Mouse (Mus musculus) CH12.LX (cell line): ENCODE measurements at regions not wholly inside any gene's neighbourhood (a gene's known extent, or its start where the extent isn't known, plus 50 kb on each side); places are given as distances from the start of the nearest gene placed in this dataset.

ENCODE experiments used
- DNase-seq: peaks from one replicate; pipeline ENCODE4 v3.0.0-alpha.2; 2013; ENCODE audit errors: extremely low read depth
- H3K27ac ChIP-seq: 2 replicates; pipeline ENCODE4 v1.5.1; 2012; ENCODE audit warnings: low read depth, mild to moderate bottlenecking, control low read depth, moderate library complexity; ENCODE audit not compliant: insufficient read depth
- H3K27me3 ChIP-seq: replicated peaks from 2 replicates; pipeline ENCODE3; 2012; ENCODE audit warnings: inconsistent platforms
- H3K36me3 ChIP-seq, 2 experiments: replicated peaks in 1 of 2; 2 replicates each; pipeline versions ENCODE3 to v1.6.1; 2012; ENCODE audit warnings: inconsistent platforms in 1 of 2, low read length in 1 of 2, mild to moderate bottlenecking in 1 of 2, mixed read lengths in 1 of 2, moderate library complexity in 1 of 2; ENCODE audit not compliant: control insufficient read depth in 1 of 2, insufficient read depth in 1 of 2
- H3K4me1 ChIP-seq, 2 experiments: 2 replicates each; pipeline ENCODE4 v1.6.1; 2012; ENCODE audit warnings: inconsistent platforms in 1 of 2, moderate library complexity in 1 of 2; ENCODE audit not compliant: insufficient read depth in 2 of 2, control insufficient read depth in 1 of 2
- H3K4me2 ChIP-seq: 2 replicates; pipeline ENCODE4 v1.6.1; 2012; ENCODE audit warnings: low read depth, mild to moderate bottlenecking, control low read depth; ENCODE audit not compliant: poor library complexity, insufficient read depth, severe bottlenecking
- H3K4me3 ChIP-seq, 3 experiments: fragments of 150-350 bp in 1 of 3; sonication (generic) in 1 of 3; replicated peaks in 1 of 3; 2 replicates each; pipeline versions ENCODE3 to v1.5.1; 2011 to 2012; ENCODE audit warnings: low read depth in 2 of 3, low read length in 2 of 3, mild to moderate bottlenecking in 2 of 3, moderate library complexity in 2 of 3, control low read depth in 1 of 3, improper control_type of control experiment in 1 of 3, inconsistent platforms in 1 of 3, mixed read lengths in 1 of 3; ENCODE audit not compliant: poor library complexity in 1 of 3
- H3K79me2 ChIP-seq: replicated peaks from 2 replicates; pipeline ENCODE4 v1.6.1; 2012; ENCODE audit warnings: mild to moderate bottlenecking, moderate library complexity; ENCODE audit not compliant: control insufficient read depth, poor library complexity, insufficient read depth, severe bottlenecking; ENCODE audit errors: extremely low read depth
- H3K9ac ChIP-seq: 2 replicates; pipeline ENCODE4 v1.6.1; 2012; ENCODE audit warnings: low read depth, mild to moderate bottlenecking, control low read depth, moderate library complexity; ENCODE audit not compliant: insufficient read depth
- H3K9me3 ChIP-seq: replicated peaks from 2 replicates; pipeline ENCODE3; 2012; ENCODE audit warnings: low read length, inconsistent platforms, mixed read lengths
- BHLHE40 ChIP-seq: IDR thresholded peaks from 2 replicates; pipeline ENCODE4 v1.6.1; 2011; ENCODE audit warnings: mild to moderate bottlenecking, low read depth, low read length, improper control_type of control experiment
- CHD1 ChIP-seq: IDR thresholded peaks from 2 replicates; pipeline ENCODE4 v1.6.1; 2012; ENCODE audit warnings: low read depth, low read length, improper control_type of control experiment, inconsistent platforms
- CHD2 ChIP-seq: IDR thresholded peaks from 2 replicates; pipeline ENCODE4 v1.6.1; 2011; ENCODE audit warnings: low read length, improper control_type of control experiment
- CTCF ChIP-seq, 2 experiments: IDR thresholded peaks in 1 of 2; conservative IDR thresholded peaks in 1 of 2; 2 replicates each; pipeline ENCODE4 v1.5.1; 2011 to 2012; ENCODE audit warnings: low read depth in 2 of 2, low read length in 2 of 2, improper control_type of control experiment in 1 of 2, inconsistent platforms in 1 of 2, mild to moderate bottlenecking in 1 of 2, moderate library complexity in 1 of 2
- ETS1 ChIP-seq: conservative IDR thresholded peaks from 2 replicates; pipeline ENCODE4 v1.6.1; 2012; ENCODE audit warnings: low read depth, mild to moderate bottlenecking, inconsistent platforms, low read length, improper control_type of control experiment, moderate library complexity
- IRF4 ChIP-seq: IDR thresholded peaks from 2 replicates; pipeline ENCODE4 v1.6.1; 2014; ENCODE audit warnings: low read depth, mild to moderate bottlenecking, inconsistent platforms, low read length, improper control_type of control experiment
- KAT2A ChIP-seq: IDR thresholded peaks from 2 replicates; pipeline ENCODE4 v1.6.1; 2012; ENCODE audit warnings: low read length, improper control_type of control experiment, inconsistent platforms; ENCODE audit not compliant: insufficient replicate concordance
- MAFK ChIP-seq: IDR thresholded peaks from 2 replicates; pipeline ENCODE4 v1.6.1; 2011; ENCODE audit warnings: low read length, improper control_type of control experiment; ENCODE audit not compliant: insufficient replicate concordance
- MEF2A ChIP-seq: IDR thresholded peaks from 2 replicates; pipeline ENCODE4 v1.6.1; 2014; ENCODE audit warnings: low read depth, mild to moderate bottlenecking, inconsistent platforms, low read length, improper control_type of control experiment, borderline replicate concordance
- NELFE ChIP-seq: IDR thresholded peaks from 2 replicates; pipeline ENCODE4 v1.6.1; 2011; ENCODE audit warnings: low read depth, low read length, improper control_type of control experiment
- PAX5 ChIP-seq: IDR thresholded peaks from 2 replicates; pipeline ENCODE4 v1.6.1; 2012; ENCODE audit warnings: low read length, inconsistent platforms, mixed read lengths
- RAD21 ChIP-seq: IDR thresholded peaks from 2 replicates; pipeline ENCODE4 v1.6.1; 2011; ENCODE audit warnings: low read depth, mild to moderate bottlenecking, low read length, improper control_type of control experiment, moderate library complexity
- SIN3A ChIP-seq: IDR thresholded peaks from 2 replicates; pipeline ENCODE4 v1.6.1; 2012; ENCODE audit warnings: low read length, improper control_type of control experiment, inconsistent platforms
- SMC3 ChIP-seq: IDR thresholded peaks from 2 replicates; pipeline ENCODE4 v1.6.1; 2011; ENCODE audit warnings: low read depth, low read length, improper control_type of control experiment
- TBP ChIP-seq: conservative IDR thresholded peaks from 2 replicates; pipeline ENCODE4 v1.6.1; 2011; ENCODE audit warnings: low read depth, low read length, improper control_type of control experiment
- TCF12 ChIP-seq: IDR thresholded peaks from 2 replicates; pipeline ENCODE4 v1.6.1; 2014; ENCODE audit warnings: low read depth, mild to moderate bottlenecking, inconsistent platforms, low read length, improper control_type of control experiment
- UBTF ChIP-seq: IDR thresholded peaks from 2 replicates; pipeline ENCODE4 v1.6.1; 2012; ENCODE audit warnings: low read depth, mild to moderate bottlenecking, inconsistent platforms, low read length, improper control_type of control experiment, moderate library complexity
- USF1 ChIP-seq: IDR thresholded peaks from 2 replicates; pipeline ENCODE4 v1.6.1; 2014; ENCODE audit warnings: low read depth, mild to moderate bottlenecking, inconsistent platforms, low read length, improper control_type of control experiment
- USF2 ChIP-seq: conservative IDR thresholded peaks from 2 replicates; pipeline ENCODE4 v1.6.1; 2011; ENCODE audit warnings: low read depth, low read length, improper control_type of control experiment
- ZC3H11A ChIP-seq: IDR thresholded peaks from 2 replicates; pipeline ENCODE4 v1.6.1; 2012; ENCODE audit warnings: low read depth, mild to moderate bottlenecking, inconsistent platforms, low read length, improper control_type of control experiment
- ZMIZ1 ChIP-seq: IDR thresholded peaks from 2 replicates; pipeline ENCODE4 v1.6.1; 2012; ENCODE audit warnings: low read depth, mild to moderate bottlenecking, inconsistent platforms, low read length, improper control_type of control experiment
- dilution Hi-C: fragments of 300-500 bp; cut with MboI; formaldehyde crosslinking; loops from 2 replicates; pipeline ENCODE4 v1.14.3; 2020; ENCODE audit warnings: low sequenced_read_pairs; ENCODE audit not compliant: extremely low pct_unique_long_range_greater_than_20kb, extremely low pct_ligation_motif_present
- in situ Hi-C: fragments of 300-500 bp; cut with MboI; formaldehyde crosslinking; loops from 3 replicates; pipeline ENCODE4 v1.14.3; 2019; ENCODE audit warnings: low sequenced_read_pairs, low pct_ligation_motif_present, low pct_unique_long_range_greater_than_20kb, mixed read lengths

- H3K4me1 ChIP-seq, result no peaks in the 10 kb centered on the region
- TF ChIP-seq UBTF, result no peak
- TF ChIP-seq USF2, result no peak
- no peak for TF ChIP-seq ZC3H11A
- no peak for TF ChIP-seq ZMIZ1
- no peak for TF ChIP-seq SIN3A
- no peak for TF ChIP-seq ETS1
- TF ChIP-seq CTCF (conservative IDR thresholded peaks at IDR 0.05 in 1 of 2, IDR thresholded peaks at IDR 0.05 in 1 of 2; ENCODE audit: low read depth in 2 of 2, low read length in 2 of 2), result no peak
- no peak for TF ChIP-seq TBP
- no peak for TF ChIP-seq CHD1
- no peak for TF ChIP-seq USF1
- TF ChIP-seq CHD2, result no peak
- TF ChIP-seq PAX5, result no peak
- no peak for TF ChIP-seq SMC3
- no peak for TF ChIP-seq NELFE
- TF ChIP-seq KAT2A, result no peak
- no peak for TF ChIP-seq MEF2A
- TF ChIP-seq IRF4, result no peak
- no peak for TF ChIP-seq BHLHE40
- H3K79me2 ChIP-seq, result no peaks in the 10 kb centered on the region
- no peaks in the 10 kb centered on the region for H3K9me3 ChIP-seq
- H3K36me3 ChIP-seq, result no peaks in the 10 kb centered on the region
- H3K4me3 ChIP-seq, result no peak overlapping the region
- H3K9ac ChIP-seq, result no peak overlapping the region
- in situ Hi-C loops (loop anchor here (10.0 kb wide), 1 partner anchor 385 kb away; no protein-coding TSS in a partner anchor), dilution Hi-C loops (no loop called here)
- H3K27me3 ChIP-seq, result no peaks in the 10 kb centered on the region
- DNase-seq, result no peak
- H3K4me2 ChIP-seq, result no peak overlapping the region
- H3K27ac ChIP-seq, result no peak overlapping the region
Observed at GRCm38 (mm10) chr10:99570190-99570589, 189.3 kb downstream of the Csl start.

GRCm38 (mm10) chr10:99573997-99574396 lies 185.5 kb downstream of the Csl start:
- no peak overlapping the region for H3K4me3 ChIP-seq
- no peaks in the 10 kb centered on the region for H3K36me3 ChIP-seq
- dilution Hi-C loops (no loop called here), in situ Hi-C loops (loop anchor here (10.0 kb wide), 1 partner anchor 389 kb away; no protein-coding TSS in a partner anchor)
- H3K4me1 ChIP-seq, result no peaks in the 10 kb centered on the region
- no peaks in the 10 kb centered on the region for H3K79me2 ChIP-seq
- no peak for DNase-seq
- no peak for TF ChIP-seq TCF12
- no peak for TF ChIP-seq MAFK
- TF ChIP-seq RAD21, result no peak
- no peak overlapping the region for H3K4me2 ChIP-seq
- no peaks in the 10 kb centered on the region for H3K9me3 ChIP-seq
- no peaks in the 10 kb centered on the region for H3K27me3 ChIP-seq
- no peak overlapping the region for H3K9ac ChIP-seq
- no peak overlapping the region for H3K27ac ChIP-seq
